Mouse (Mus musculus) left cerebral cortex, postnatal 36 days (tissue): ENCODE measurements around the gene Cxcr1. TPM values are rescaled to one million over a fixed set of nuclear protein-coding genes. Genes with fewer than 3 reads are reported as not detected.
"Not testable (repeated sequence)": the region's sequence is repeated elsewhere in the genome, so short reads cannot be mapped to it uniquely, and the experiment has no call there.

Experiments used
- DNase-seq, 2 experiments: peaks; one replicate each; pipeline ENCODE4 v3.0.0; 2021 to 2022; ENCODE audit warnings: low spot score in 2 of 2, mixed read lengths in 1 of 2
- intact Hi-C: fragments of 180-260 bp; cut with DNase I; formaldehyde crosslinking; loops from one replicate; pipeline ENCODE4 v1.15.1; 2025
- total RNA-seq, 2 experiments: library from RNA; stranded (reverse); gene quantifications; 2 replicates each; pipeline ENCODE4 v1.2.3; 2021

Cxcr1 gene
- total RNA-seq, 2 experiments from 2014 or later, result not detected

GRCm38 (mm10) chr1:74199046-74199445 is 4.6 kb upstream of the Cxcr1 start:
- DNase-seq, result no peak
- intact Hi-C loops, result no loop called here

GRCm38 (mm10) chr1:74197726-74198470 is 3.5 kb upstream of the Cxcr1 start:
- DNase-seq, result peak; percentile 54 to 57
- intact Hi-C loops, result loop anchor here (2.0 kb wide), 1 partner anchor 295 kb away; no protein-coding TSS in a partner anchor

- intact Hi-C loops, result loop anchor here (2.0 kb wide), 1 partner anchor 294 kb away; no protein-coding TSS in a partner anchor
- DNase-seq, result no peak
Observed at GRCm38 (mm10) chr1:74196621-74197419, 2.4 kb upstream of the Cxcr1 start.

GRCm38 (mm10) chr1:74195961-74196360 is 1.5 kb upstream of the Cxcr1 start:
- no peak for DNase-seq
- intact Hi-C loops, result loop anchor here (2.0 kb wide), 1 partner anchor 293 kb away; no protein-coding TSS in a partner anchor

- intact Hi-C loops, result no loop called here
- DNase-seq, result no peak
Observed at GRCm38 (mm10) chr1:74192711-74193110, 1.7 kb downstream of the Cxcr1 start.

- intact Hi-C loops, result no loop called here
- no peak for DNase-seq
Observed at GRCm38 (mm10) chr1:74190471-74190870, 4.0 kb downstream of the Cxcr1 start.

GRCm38 (mm10) chr1:74183006-74183405 is 11.4 kb downstream of the Cxcr1 start:
- DNase-seq, result no peak
- intact Hi-C loops, result no loop called here

- intact Hi-C loops, result no loop called here
- no peak for DNase-seq
Observed at GRCm38 (mm10) chr1:74181462-74181861, 13.0 kb downstream of the Cxcr1 start.

GRCm38 (mm10) chr1:74179624-74180408 is 14.6 kb downstream of the Cxcr1 start:
- DNase-seq, result no peak
- intact Hi-C loops, result no loop called here

GRCm38 (mm10) chr1:74178618-74179017 is 15.8 kb downstream of the Cxcr1 start:
- DNase-seq, result no peak
- intact Hi-C loops, result no loop called here

- no peak for DNase-seq
- intact Hi-C loops, result no loop called here
Observed at GRCm38 (mm10) chr1:74175731-74176130, 18.7 kb downstream of the Cxcr1 start.

- DNase-seq, result no peak
- intact Hi-C loops, result no loop called here
Observed at GRCm38 (mm10) chr1:74172722-74173121, 21.7 kb downstream of the Cxcr1 start.

GRCm38 (mm10) chr1:74169721-74170120 is 24.7 kb downstream of the Cxcr1 start:
- intact Hi-C loops, result no loop called here

GRCm38 (mm10) chr1:74167136-74167535 is 27.3 kb downstream of the Cxcr1 start:
- intact Hi-C loops, result no loop called here
- no peak for DNase-seq

More at GRCm38 (mm10) chr1:74169721-74170120, 24.7 kb downstream of the Cxcr1 start:
- DNase-seq, result no peak

- no peak for DNase-seq
- intact Hi-C loops, result no loop called here
Observed at GRCm38 (mm10) chr1:74160036-74160435, 34.4 kb downstream of the Cxcr1 start.

- DNase-seq, intact Hi-C loops: not testable (repeated sequence)
Observed at GRCm38 (mm10) chr1:74159613-74160012, 34.8 kb downstream of the Cxcr1 start.

- intact Hi-C loops, result no loop called here
- no peak for DNase-seq
Observed at GRCm38 (mm10) chr1:74156381-74156910, 38.0 kb downstream of the Cxcr1 start.

- DNase-seq, result no peak
- intact Hi-C loops, result no loop called here
Observed at GRCm38 (mm10) chr1:74155435-74156012, 38.9 kb downstream of the Cxcr1 start.

GRCm38 (mm10) chr1:74153461-74154184 is 40.8 kb downstream of the Cxcr1 start, which contains the start of gene Cxcr2:
TSS of gene Cxcr2 (plus strand) at chr1:74153989.
- intact Hi-C loops, result no loop called here
- DNase-seq, result no peak
